Mouse (Mus musculus) skeletal muscle tissue, postnatal 0 days (tissue): ENCODE results near the gene Mtmr11. TPM values are rescaled to one million over a fixed set of nuclear protein-coding genes. Genes with fewer than 3 reads are reported as not detected.

ENCODE experiments used
- microRNA-seq, 2 experiments: library from miRNA; unstranded; fragments of <30 nt; microRNA quantifications; one replicate each; pipeline ENCODE4; 2016
- polyA plus RNA-seq: library from polyadenylated mRNA; unstranded; fragments of >200 nt; fragmentation: Nextera tagmentation; extraction: Ambion mirVana; gene quantifications from 2 replicates; pipeline ENCODE4 v1.2.1, GENCODE M21; 2015

Mtmr11 gene
- 8.6 and 10.7 TPM in 2 replicates for polyA plus RNA-seq

DNA sequence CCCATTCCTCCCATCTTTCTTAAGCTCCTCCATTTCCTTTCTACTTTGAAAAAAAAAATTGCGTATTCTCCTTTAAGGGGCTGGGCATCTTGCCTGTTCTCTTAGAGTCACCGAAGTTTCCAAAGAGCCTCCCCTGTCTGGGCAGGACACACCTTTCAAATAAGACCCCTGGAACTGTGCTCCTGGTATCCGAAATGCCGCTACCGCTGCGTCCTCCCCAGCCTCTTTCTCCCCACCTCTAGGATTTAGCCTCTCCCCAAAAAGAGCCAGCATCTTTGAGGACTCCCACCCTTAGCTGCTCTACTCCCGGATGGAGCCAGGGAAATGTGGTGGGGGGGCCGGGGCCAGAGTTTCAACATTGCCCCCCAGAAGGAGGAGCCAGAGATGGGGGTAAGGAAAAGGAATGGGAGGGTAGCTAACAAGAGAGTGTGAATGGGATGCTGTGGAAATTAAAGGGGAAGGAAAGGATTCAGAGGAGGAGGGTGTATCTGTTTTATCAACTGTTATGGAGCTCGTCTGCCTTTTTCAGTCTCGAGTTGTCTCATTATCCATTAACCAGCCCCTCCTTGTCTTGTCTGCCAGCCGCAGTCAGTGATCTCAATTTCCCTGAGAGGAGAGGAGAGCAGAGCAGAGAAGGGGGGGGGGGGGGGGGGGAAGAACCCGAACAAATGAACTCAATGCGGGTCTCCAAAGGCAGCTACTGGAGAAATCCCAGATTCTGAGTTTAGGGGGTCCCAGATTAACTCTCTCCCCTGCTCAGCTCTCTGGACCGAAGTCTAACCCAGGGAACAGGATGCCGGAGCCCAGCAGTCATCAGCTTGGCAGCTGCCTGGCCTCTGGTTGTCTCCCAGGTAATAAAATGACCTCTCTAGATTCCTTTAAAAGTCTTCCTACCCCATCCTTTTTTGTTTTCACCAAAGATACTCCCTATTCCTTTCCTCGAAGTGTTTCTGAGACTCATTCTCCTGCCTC lies at the start of gene Mtmr11:
Mtmr11 (plus strand) TSS at position 136 of the 972 bp plus-strand sequence.

DNA sequence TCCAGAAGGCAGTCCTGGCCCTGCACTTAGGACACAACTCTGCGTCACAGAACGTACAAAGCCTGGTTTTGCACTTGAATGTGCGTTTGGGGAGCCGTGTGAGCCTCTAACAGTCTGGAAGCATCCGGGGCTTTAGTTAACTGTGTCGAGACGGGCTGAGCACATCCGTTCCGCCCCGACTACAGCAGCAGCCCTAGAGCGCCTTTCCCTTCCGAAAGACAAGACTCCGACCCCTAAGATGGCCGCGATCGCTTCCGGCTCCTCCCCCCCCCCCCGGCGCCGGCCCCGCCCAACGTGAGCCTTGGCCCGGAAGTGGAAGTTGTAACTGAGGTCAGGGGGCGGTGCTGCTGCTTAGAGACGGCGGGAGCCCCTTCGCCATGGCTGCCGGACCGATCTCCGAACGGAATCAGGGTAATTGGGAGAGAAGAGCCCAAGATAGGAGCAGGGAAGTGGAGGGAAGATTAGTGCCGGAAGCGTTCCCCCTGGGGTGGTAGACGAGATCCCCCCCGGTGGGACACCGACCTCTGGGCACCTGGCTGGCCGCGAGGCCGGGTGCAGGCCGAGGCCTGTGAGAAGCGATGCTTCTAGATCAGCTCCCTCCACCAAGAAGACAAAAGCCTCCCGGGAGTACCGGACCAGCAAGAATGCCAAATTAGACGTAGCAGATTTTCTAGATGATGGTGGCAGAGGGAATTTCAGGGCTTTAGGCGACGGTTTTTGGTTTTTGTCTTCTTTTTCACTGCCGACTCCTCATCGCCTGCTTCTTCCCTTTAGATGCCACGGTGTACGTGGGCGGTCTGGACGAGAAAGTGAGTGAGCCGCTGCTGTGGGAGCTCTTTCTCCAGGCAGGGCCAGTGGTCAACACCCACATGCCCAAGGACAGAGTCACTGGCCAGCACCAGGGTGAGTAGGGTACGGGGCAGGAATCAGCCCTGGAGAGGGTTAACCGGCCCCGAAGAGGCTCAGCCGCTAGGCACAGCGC lies 10.7 kb downstream of the Mtmr11 start, which contains the start of gene Sf3b4:
Sf3b4 (plus strand) TSS at position 136 of the 982 bp plus-strand sequence.

DNA sequence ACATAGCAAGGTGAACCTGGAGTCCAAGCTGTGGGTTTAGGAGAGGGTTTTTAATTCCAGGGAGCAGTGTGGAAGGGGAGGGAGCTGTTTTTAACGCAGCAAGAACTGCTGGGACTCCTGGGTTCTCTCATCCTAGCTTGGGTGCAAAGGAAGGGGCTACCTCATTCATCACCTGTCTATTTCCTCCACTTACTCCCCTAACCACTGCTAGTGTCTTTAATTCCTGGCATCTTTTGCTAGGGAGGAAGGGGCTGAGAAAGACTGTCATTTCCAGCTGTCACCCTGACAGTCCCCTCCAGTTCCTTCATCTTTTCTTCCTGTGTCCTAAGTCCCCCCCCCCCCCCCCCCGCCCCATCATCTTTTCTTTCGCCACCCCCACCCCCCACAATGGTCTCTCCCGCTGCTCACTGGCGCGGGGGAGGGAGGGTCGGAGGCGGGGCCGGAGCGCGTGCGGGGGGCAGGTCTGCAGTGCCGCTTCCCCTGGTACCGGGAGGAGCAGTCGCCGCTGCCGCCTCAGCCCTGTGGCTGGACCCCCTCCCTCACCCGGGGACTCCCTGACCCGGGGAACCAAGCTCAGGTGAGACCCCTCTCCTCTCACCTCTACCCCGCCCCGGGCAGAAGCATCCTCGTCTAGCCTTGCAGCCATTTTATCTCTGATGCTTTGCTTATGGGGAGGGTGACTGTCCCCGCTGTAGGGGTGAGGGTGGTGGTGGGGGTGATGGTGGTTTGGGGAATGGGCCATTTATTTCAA lies 19.1 kb downstream of the Mtmr11 start, which contains the start of gene Sv2a:
Sv2a (plus strand) TSS at position 425 of the 751 bp plus-strand sequence.

DNA sequence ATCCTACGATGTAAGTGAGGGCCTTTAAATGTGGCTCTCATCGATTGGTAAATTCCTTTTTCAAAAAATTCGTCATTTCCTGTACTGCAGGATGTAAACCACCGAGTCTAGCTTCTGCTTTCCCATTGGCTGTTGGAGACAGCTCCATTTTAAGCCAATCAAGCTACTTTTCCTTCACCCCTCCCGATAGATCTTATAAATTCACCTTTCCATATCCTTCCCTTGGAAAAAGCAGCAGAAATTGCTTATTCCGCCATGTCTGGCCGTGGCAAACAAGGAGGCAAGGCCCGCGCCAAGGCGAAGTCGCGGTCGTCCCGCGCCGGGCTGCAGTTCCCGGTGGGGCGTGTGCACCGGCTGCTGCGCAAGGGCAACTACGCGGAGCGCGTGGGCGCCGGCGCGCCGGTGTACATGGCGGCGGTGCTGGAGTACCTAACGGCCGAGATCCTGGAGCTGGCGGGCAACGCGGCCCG lies 57.9 kb downstream of the Mtmr11 start, which contains the start of the genes Bola1 and Hist2h2ab:
Bola1 (minus strand) TSS at position 49 of the 470 bp plus-strand sequence.
Hist2h2ab (plus strand) TSS at position 205 of the 470 bp plus-strand sequence.

DNA sequence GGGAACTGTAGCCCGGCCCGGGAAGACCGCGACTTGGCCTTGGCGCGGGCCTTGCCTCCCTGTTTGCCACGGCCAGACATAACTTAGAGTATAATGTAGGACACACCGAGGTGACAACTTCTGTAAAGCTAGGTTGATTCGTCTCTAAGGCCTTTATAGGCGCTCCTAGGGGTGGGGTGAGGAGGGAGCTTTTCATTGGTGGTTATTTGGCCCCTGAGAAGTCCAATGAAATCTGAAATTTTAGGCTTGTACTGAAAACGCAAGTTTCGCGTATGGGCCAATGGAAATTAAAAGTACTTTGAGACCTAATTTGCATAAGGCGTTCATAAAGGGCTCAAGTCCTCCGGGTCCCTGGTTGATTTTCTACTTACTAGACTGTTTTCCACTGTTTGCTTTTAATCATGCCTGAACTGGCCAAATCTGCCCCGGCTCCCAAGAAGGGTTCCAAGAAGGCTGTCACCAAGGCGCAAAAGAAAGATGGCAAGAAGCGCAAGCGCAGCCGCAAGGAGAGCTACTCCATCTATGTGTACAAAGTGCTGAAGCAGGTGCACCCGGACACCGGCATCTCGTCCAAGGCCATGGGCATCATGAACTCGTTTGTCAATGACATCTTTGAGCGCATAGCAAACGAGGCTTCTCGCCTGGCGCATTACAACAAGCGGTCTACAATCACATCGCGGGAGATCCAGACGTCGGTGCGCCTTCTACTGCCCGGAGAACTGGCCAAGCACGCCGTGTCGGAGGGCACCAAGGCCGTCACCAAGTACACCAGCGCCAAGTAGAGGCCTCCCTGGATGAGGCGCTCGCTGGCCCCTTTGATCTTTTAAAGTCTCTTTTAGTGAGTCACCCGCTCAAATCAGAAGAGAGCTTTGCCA lies 59.2 kb downstream of the Mtmr11 start, which contains the start of the genes Hist2h2ac and Hist2h2be:
Hist2h2ac (minus strand) TSS at position 116 of the 875 bp plus-strand sequence.
Hist2h2be (plus strand) TSS at position 355 of the 875 bp plus-strand sequence.

Small RNAs within 50 kb of the gene (microRNA-seq; reads per million reads assigned to microRNA genes)
- gene Gm44492 = 0 to 0.10 reads per million in 2 experiments

Other genes with a start within 250 kb of the Mtmr11 start
- 83.9 and 101 TPM in 2 replicates for gene Anp32e, start 232.8 kb upstream of the Mtmr11 start, polyA plus RNA-seq
- 77.5 and 80.0 TPM in 2 replicates for gene Plekho1, start 166.0 kb upstream of the Mtmr11 start, polyA plus RNA-seq
- 26.6 and 29.7 TPM in 2 replicates for gene Vps45, start 103.5 kb upstream of the Mtmr11 start, polyA plus RNA-seq
- 20.5 and 21.8 TPM in 2 replicates for gene Otud7b, start 57.5 kb upstream of the Mtmr11 start, polyA plus RNA-seq
- 39.7 and 47.5 TPM in 2 replicates for gene Sf3b4, start 10.3 kb downstream of the Mtmr11 start, polyA plus RNA-seq
- gene Sv2a, start 19.1 kb downstream of the Mtmr11 start, polyA plus RNA-seq = 0.71 and 0.97 TPM in 2 replicates
- 47.6 and 49.2 TPM in 2 replicates for gene Bola1, start 57.7 kb downstream of the Mtmr11 start, polyA plus RNA-seq
- 0.63 TPM in 1 of 2 replicates, not detected in the other for gene Hist2h2ab, start 57.9 kb downstream of the Mtmr11 start, polyA plus RNA-seq
- gene Hist2h2ac, start 58.9 kb downstream of the Mtmr11 start, polyA plus RNA-seq = 2.5 and 2.6 TPM in 2 replicates
- 1.4 and 1.6 TPM in 2 replicates for gene Hist2h2be, start 59.1 kb downstream of the Mtmr11 start, polyA plus RNA-seq
- gene Hist2h3c2, start 77.1 kb downstream of the Mtmr11 start, polyA plus RNA-seq = 4.7 and 4.9 TPM in 2 replicates
- 149 and 171 TPM in 2 replicates for gene Hist2h2aa2, start 78.3 kb downstream of the Mtmr11 start, polyA plus RNA-seq
- 42.9 and 46.5 TPM in 2 replicates for gene Hist2h2aa1, start 83.5 kb downstream of the Mtmr11 start, polyA plus RNA-seq
- gene Hist2h3c1, start 84.7 kb downstream of the Mtmr11 start, polyA plus RNA-seq = 0.76 TPM in 1 of 2 replicates, not detected in the other
- 2.2 and 6.7 TPM in 2 replicates for gene Hist2h4, start 101.3 kb downstream of the Mtmr11 start, polyA plus RNA-seq
- 10.9 and 17.3 TPM in 2 replicates for gene Hist2h3b, start 106.7 kb downstream of the Mtmr11 start, polyA plus RNA-seq
- 3.3 and 4.0 TPM in 2 replicates for gene Hist2h2bb, start 107.7 kb downstream of the Mtmr11 start, polyA plus RNA-seq
- 3.3 and 4.7 TPM in 2 replicates for gene Fcgr1, start 132.0 kb downstream of the Mtmr11 start, polyA plus RNA-seq